ENCODE assay signal across 8 mouse cellular contexts in the genomic region with DNA sequence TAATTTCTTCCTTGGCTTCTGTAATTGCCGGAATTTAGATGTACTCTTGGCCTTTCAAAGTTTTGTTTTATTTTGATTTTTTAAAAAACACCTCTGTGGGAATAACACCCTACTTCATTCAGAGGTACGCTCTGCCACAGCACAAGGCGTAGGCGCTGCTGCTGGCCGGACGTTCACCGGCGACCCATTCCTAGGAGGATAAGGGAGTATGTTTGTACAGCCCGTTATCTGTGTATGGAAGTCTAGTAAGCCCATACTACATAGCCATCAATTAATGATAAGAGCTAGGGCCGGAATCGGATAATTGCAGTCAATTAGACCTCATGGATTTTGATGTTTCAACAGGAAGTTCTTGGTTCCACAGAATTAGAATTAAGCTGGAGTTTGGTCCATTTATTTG. TPM values are rescaled to one million over a fixed set of nuclear protein-coding genes. Genes with fewer than 3 reads are reported as not detected.
A peak's percentile ranks its signal among the peaks of the same experiment; 100 is the strongest.
DNase-seq lines count a peak whose midpoint lies in the region; ATAC-seq and TF ChIP-seq lines count a peak whose summit lies in the region.

No protein-coding gene starts in this region.

- H3K27me3 ChIP-seq in C2C12 (ENCODE audit: control insufficient read depth, insufficient read depth, insufficient read length), result no peaks in the 10 kb centered on the region
- no peaks in the 10 kb centered on the region for H3K27me3 ChIP-seq in embryonic facial prominence, embryonic 15.5 days
- no peaks in the 10 kb centered on the region for H3K27me3 ChIP-seq in hindbrain, embryonic 13.5 days
- H3K27me3 ChIP-seq in liver, embryonic 15.5 days, result peaks cover 16% of the 10 kb centered on the region

- TF ChIP-seq CTCF in C2C12 (IDR thresholded peaks at IDR 0.05; ENCODE audit: control insufficient read depth, insufficient read depth, insufficient read length), result no peak

- H3K4me1 ChIP-seq in embryonic facial prominence, embryonic 15.5 days, result no peaks in the 10 kb centered on the region
- H3K4me1 ChIP-seq in hindbrain, embryonic 13.5 days (replicated peaks), result peaks cover 12% of the 10 kb centered on the region
- H3K4me1 ChIP-seq in liver, embryonic 15.5 days (replicated peaks), result peaks cover 24% of the 10 kb centered on the region

- peak overlapping the region; percentile 82 for H3K9ac ChIP-seq in embryonic facial prominence, embryonic 15.5 days
- peak overlapping the region; percentile 93 for H3K9ac ChIP-seq in hindbrain, embryonic 13.5 days
- H3K9ac ChIP-seq in liver, embryonic 15.5 days, result peak overlapping the region; percentile 92

- DNase-seq in 3T3-L1 (ENCODE audit: low read depth, low spot score), result peak; percentile 36
- DNase-seq in spleen, postnatal 10 days (ENCODE audit: low spot score in 2 of 2), result peak; percentile 45 to 47
- DNase-seq in Muller cell, postnatal 12 days (ENCODE audit: inconsistent ontology term), result no peak
- no peak for DNase-seq in cerebellum, adult 11 months

- peak overlapping the region; percentile 60 for H3K4me3 ChIP-seq in C2C12 (ENCODE audit: insufficient read depth, poor library complexity, severe bottlenecking)
- H3K4me3 ChIP-seq in embryonic facial prominence, embryonic 15.5 days (replicated peaks), result peak overlapping the region; percentile 97
- peak overlapping the region; percentile 92 for H3K4me3 ChIP-seq in hindbrain, embryonic 13.5 days
- peak overlapping the region; percentile 90 for H3K4me3 ChIP-seq in liver, embryonic 15.5 days (replicated peaks)

- peak overlapping the region; percentile 88 for H3K27ac ChIP-seq in embryonic facial prominence, embryonic 15.5 days (replicated peaks)
- H3K27ac ChIP-seq in hindbrain, embryonic 13.5 days, result peak overlapping the region; percentile 78
- peak overlapping the region; percentile 96 for H3K27ac ChIP-seq in liver, embryonic 15.5 days (replicated peaks)

- peaks cover 29% of the 10 kb centered on the region for H3K79me3 ChIP-seq in C2C12 (ENCODE audit: low read depth)

- peaks cover 52% of the 10 kb centered on the region for H3K79me2 ChIP-seq in C2C12 (ENCODE audit: control insufficient read depth, insufficient read depth)

- H3K9me3 ChIP-seq in embryonic facial prominence, embryonic 15.5 days (replicated peaks), result no peaks in the 10 kb centered on the region
- H3K9me3 ChIP-seq in hindbrain, embryonic 13.5 days, result no peaks in the 10 kb centered on the region
- H3K9me3 ChIP-seq in liver, embryonic 15.5 days (replicated peaks), result no peaks in the 10 kb centered on the region

- WGBS in embryonic facial prominence, embryonic 15.5 days, result under 1% methylated on average over 11 of the region's 11 CpGs
- 2% methylated on average over 11 of the region's 11 CpGs for WGBS in hindbrain, embryonic 13.5 days
- WGBS in liver, embryonic 15.5 days (ENCODE audit: insufficient replicate concordance), result under 1% methylated on average over 11 of the region's 11 CpGs

- peak overlapping the region; percentile 100 for H3ac ChIP-seq in C2C12 (ENCODE audit: control insufficient read depth, insufficient read length, low read depth)

- H3K36me3 ChIP-seq in C2C12 (ENCODE audit: control insufficient read depth, insufficient read depth), result peaks cover 19% of the 10 kb centered on the region
- peaks cover 20% of the 10 kb centered on the region for H3K36me3 ChIP-seq in embryonic facial prominence, embryonic 15.5 days
- peaks cover 26% of the 10 kb centered on the region for H3K36me3 ChIP-seq in hindbrain, embryonic 13.5 days
- peaks cover 34% of the 10 kb centered on the region for H3K36me3 ChIP-seq in liver, embryonic 15.5 days (replicated peaks)

- ATAC-seq in embryonic facial prominence, embryonic 15.5 days (ENCODE audit: insufficient number of reproducible peaks, low FRiP score, low TSS enrichment, low read depth), result no peak
- ATAC-seq in hindbrain, embryonic 13.5 days (ENCODE audit: low FRiP score), result 0 out of 2 replicates have a peak, but pooled peaks have one; percentile 49
- ATAC-seq in liver, embryonic 15.5 days (ENCODE audit: insufficient read depth), result peak; percentile 82

- peak overlapping the region; percentile 49 for H3K4me2 ChIP-seq in embryonic facial prominence, embryonic 15.5 days (replicated peaks)
- H3K4me2 ChIP-seq in hindbrain, embryonic 13.5 days, result peak overlapping the region; percentile 77
- peak overlapping the region; percentile 71 for H3K4me2 ChIP-seq in liver, embryonic 15.5 days

TF ChIP-seq in C2C12, 6 proteins besides CTCF, POLR2A, EP300 and RAD21:
- no peak for TF ChIP-seq MYOD1 (IDR thresholded peaks at IDR 0.05; ENCODE audit: control insufficient read depth, insufficient read length, low read depth)
- no peak for TF ChIP-seq USF1 (IDR thresholded peaks at IDR 0.05; ENCODE audit: low read depth)
- no peak for TF ChIP-seq FOSL1 (IDR thresholded peaks at IDR 0.05; ENCODE audit: insufficient read depth, low read length, poor library complexity, severe bottlenecking)
- TF ChIP-seq CEBPB (IDR thresholded peaks at IDR 0.05; ENCODE audit: low read depth), result no peak
- no peak for TF ChIP-seq MAX (IDR thresholded peaks at IDR 0.05)
- TF ChIP-seq MYOG (IDR thresholded peaks at IDR 0.05; ENCODE audit: control insufficient read depth, extremely low read depth, insufficient read length), result no peak

RNA-seq across cellular contexts. Expression of gene Cnep1r1, which starts 0.5 kb away (rescaled TPM):
- polyA plus RNA-seq in C2C12 (2012; fragmentation: generic; extraction: Trizol), result 17.9 TPM
- polyA plus RNA-seq in embryonic facial prominence, embryonic 15.5 days (2015; fragmentation: Nextera tagmentation; extraction: Ambion mirVana), result 55.5 and 62.8 TPM in 2 replicates
- 43.5 and 44.4 TPM in 2 replicates for polyA plus RNA-seq in hindbrain, embryonic 13.5 days (2015; fragmentation: Nextera tagmentation; extraction: Ambion mirVana)
- polyA plus RNA-seq in liver, embryonic 15.5 days (2015; fragmentation: Nextera tagmentation; extraction: Ambion mirVana), result 21.7 and 24.2 TPM in 2 replicates

RNA-seq across cellular contexts. Expression of gene Heatr3, which starts 18.6 kb away (rescaled TPM):
- polyA plus RNA-seq in C2C12 (2012; fragmentation: generic; extraction: Trizol), result 32.4 TPM
- 47.1 and 50.5 TPM in 2 replicates for polyA plus RNA-seq in embryonic facial prominence, embryonic 15.5 days (2015; fragmentation: Nextera tagmentation; extraction: Ambion mirVana)
- 37.1 and 39.0 TPM in 2 replicates for polyA plus RNA-seq in hindbrain, embryonic 13.5 days (2015; fragmentation: Nextera tagmentation; extraction: Ambion mirVana)
- polyA plus RNA-seq in liver, embryonic 15.5 days (2015; fragmentation: Nextera tagmentation; extraction: Ambion mirVana), result 19.2 and 21.3 TPM in 2 replicates

Comparison
In these comparisons a context has a peak if more than half of its experiments do, and no peak if none do; other contexts are left out.
1. DNase-seq: peak in 3T3-L1 (single experiment) and spleen, postnatal 10 days (2 of 2); none in Muller cell, postnatal 12 days (single experiment) and cerebellum, adult 11 months (single experiment).
2. Peak in every context shown above with its lines, with median percentiles within 50 percentile points of each other: H3K4me3 ChIP-seq, H3K27ac ChIP-seq, H3K4me2 ChIP-seq and H3K9ac ChIP-seq.